Mouse (Mus musculus) erythroblast, adult 5-6 weeks (primary cell): ENCODE measurements around the gene Cox14. TPM values are rescaled to one million over a fixed set of nuclear protein-coding genes. Genes with fewer than 3 reads are reported as not detected.

Experiments
- ATAC-seq: replicated peaks from 2 replicates; pipeline ENCODE4 v1.8.0; 2016; ENCODE audit warnings: moderate number of reproducible peaks, mild to moderate bottlenecking, moderate TSS enrichment, inconsistent platforms; ENCODE audit not compliant: poor library complexity, low FRiP score, severe bottlenecking
- total RNA-seq, 2 experiments: library from RNA; stranded (forward) in 1 of 2; stranded (reverse) in 1 of 2; fragments of 150-400 nt in 1 of 2; fragments of 200-764, 138-1000 nt in 1 of 2; gene quantifications; 2 replicates each; pipeline versions ENCODE4 v1.2.3 to v1.2.4; 2015 to 2017; ENCODE audit warnings: low replicate concordance in 2 of 2

Cox14 gene
- total RNA-seq, 2 experiments from 2014 or later, result 5.6 to 10.4 TPM

DNA sequence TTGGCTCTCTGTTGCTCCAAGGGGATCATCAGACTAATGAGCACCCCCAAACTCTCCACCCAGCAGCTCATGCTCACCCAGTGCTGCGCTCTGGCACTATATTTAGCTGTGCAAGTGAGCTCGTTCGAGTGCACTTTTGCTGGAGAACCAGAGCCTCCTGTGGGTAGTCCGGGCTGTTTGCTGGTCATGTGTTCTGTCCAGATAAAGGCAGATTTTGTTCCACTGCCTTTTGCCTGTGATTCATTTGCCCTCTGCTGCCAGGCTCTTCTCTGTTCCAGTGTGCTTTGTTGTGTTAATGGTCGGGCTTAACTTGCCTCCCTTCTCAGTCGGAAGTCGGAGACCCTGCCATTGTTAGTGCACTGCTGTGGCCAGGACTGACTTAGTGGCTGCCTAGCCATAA, 20.5 kb upstream of the Cox14 start:
- ATAC-seq, result no peak

DNA sequence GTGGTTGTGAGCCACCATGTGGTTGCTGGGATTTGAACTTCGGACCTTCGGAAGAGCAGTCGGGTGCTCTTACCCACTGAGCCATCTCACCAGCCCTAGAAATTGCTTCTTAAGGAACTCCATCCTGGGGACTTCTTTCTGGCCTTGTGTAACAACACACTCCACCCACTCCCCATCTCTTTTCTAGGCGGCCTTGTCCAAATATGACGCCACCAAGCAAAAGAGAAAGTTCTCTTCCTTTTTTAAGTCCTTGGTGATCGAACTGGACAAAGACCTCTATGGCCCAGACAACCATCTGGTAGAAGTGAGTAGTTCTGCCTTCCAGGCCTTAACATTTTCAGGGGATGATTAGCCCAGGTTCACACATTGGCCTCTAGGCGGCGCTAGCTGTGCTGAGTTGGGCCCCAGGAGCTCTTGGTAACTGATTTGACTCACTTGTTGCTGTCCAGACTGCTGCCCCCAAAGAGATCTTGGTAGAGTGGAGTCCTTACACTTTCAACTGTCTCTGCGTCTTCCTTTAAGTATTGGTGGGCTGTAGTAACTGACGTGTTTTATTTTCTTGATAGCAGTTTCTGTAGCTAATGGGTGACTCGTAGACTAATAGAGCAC, 19.9 kb upstream of the Cox14 start, which contains the start of gene Gm17349:
Gm17349 (minus strand) TSS at position 51 of the 609 bp plus-strand sequence.
- peak; percentile 53; the same call in 1 of the 2 replicates for ATAC-seq

DNA sequence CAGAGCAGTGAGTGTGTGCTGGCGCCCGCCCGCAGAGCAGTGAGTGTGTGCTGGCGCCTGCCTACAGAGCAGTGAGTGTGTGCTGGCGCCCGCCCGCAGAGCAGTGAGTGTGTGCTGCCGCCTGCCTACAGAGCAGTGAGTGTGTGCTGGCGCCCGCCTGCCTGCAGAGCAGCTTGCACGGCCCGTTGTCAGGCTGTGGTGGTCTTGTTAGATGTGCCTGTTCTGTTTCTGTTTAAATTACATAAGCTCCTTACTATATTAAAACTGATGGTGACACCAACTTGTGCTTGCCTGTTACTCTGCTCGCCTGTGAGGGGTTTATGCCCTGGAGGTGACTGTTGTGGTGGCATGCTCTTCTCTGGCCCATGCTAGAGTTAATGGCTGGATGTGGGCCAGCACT, 17.2 kb upstream of the Cox14 start:
- ATAC-seq, result no peak

DNA sequence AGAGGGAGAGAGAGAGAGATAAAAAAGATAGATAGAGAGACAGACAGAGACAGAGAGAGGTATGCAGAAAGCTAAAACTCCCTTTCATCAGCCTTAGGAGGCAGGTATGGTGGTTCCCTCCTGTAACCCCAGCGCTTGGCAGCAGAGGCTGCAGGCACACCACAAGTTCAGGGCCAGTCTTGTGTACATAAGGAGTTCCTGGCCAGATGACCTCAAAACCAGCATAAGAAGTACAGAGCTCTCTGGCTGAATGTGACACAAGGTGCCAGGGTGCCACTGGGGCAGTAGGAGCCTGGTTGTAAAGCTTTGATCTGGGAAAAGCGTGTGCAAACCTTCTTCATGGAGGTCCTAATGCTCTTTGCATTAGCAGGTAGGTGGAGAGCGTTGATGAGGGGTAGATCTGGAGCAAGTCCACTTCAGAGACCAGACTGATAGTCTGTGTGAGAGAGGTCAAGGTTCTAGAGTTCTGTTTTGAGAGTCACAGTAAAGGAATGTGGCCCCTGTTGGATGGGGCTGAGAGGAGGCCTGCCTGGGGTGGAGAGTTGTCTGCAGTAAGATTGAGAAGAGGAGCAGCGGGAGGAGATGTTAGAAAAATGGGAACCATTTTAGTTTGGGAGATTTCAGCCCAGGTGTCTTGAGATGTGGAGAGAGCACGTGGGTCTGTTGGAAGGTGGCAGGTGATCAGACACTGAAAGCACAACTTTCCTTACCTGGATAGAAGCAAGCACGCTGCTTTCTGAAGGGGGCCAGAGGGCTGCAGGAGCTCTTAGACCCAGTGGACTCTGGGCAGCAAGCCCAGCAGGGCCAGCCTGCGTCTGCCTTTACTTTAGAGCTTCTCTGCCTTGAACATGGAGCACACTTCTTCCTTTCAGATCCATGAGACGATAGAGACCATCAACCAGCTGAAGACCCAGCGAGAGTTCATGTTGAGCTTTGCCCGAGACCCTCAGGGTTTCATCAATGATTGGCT, 14.9 kb upstream of the Cox14 start:
- no peak for ATAC-seq

DNA sequence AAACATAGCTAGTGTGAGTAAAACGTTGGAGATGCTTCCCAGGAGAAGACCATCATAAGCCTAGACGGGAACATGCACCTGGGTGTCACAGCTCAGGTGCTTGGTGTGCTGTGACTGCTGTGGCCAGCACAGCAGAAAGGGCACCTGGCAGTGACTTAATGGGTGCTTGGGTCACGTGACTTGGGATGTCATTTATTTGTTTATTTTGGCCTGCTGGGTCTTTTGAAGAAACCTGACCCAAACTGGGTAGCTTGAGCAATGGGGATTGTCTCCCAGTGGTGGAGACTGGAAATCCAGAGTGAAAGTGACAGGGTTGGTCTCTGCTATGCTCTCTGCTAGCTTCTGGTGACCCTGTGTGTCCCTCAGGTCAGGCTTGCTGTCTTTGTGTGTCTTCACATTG, 13.9 kb upstream of the Cox14 start:
- no peak for ATAC-seq

DNA sequence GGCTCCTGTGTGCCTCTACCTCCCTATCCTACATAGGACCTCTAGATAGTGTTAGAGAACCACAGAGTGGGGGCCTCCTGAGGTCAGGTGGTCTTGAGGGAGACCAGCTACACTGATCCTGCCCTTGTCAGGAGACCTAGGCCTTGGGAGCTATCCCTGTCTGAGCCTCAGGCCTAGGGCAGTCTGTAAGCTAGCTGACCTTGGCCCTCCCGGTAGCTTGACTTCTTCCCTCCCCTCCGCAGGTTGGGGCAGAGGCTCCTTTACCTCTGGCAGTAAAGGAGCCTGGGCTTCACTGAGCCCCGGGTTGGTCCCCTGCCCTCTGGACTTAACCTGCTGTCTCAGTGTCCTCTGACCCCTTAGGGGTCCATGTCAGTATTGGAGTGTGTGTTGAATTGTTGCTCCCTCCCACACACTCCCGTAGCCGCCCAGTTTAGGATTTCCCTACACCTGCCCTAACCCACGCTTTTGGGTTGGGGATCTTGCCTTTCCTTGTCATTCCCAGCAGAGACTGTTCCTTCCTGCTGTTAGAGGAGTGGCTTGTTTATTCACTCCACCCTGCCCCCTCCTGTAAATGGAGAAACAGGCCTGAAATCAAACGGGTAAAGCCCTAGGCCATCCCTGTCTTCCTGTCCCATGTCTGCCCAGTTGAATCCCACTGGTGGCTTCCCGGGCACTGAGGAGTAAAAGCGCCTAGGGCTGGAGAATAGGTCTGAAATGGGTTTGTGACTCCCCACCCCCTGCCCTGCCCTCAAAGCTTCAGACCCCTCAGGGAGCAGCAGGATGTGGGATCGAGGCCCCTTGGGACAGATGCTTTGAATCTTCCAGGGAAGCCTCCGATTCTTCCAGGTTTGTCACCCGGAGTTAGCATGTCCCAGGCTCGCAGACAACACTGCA, 12.5 kb upstream of the Cox14 start:
- ATAC-seq, result no peak

DNA sequence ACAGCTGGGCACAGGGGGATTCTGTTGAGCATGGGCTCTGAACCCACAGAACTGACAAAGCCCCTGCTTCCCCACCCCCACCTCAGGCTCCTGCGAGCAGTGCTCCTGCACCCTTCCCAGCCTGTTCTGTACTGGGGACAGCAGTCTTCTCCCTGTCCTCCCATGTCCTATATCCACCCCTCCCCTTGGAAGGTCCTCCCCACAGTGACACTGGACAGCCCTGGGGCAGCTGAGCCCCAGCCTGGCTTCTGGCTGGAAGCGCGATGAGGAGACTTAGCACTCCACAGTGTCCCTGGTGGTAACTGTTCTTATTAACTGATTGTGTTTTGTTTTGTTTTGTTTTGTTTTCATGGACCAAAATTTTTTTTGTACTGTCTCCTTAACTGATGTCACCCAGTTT, 11.8 kb upstream of the Cox14 start:
- ATAC-seq, result no peak

DNA sequence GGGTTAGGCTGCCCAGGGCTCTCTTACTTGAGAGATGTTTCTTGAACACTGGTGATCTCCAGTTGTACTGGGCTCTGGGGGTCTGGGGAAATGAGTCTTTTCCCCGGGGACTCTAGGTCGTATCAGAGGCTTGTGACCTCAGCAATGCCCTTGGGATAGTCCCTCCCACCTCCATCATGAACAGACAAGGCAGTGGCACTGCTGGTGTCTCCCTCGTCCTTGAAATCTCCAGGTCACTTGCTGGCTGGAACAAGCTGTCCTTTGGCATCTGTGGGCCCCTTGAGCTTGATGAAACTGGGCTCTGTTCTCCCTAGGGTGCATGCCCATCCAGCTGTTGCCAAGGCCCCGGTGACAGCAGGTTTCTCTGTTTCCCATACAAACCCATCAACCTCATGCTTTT, 11.2 kb upstream of the Cox14 start:
- no peak for ATAC-seq

DNA sequence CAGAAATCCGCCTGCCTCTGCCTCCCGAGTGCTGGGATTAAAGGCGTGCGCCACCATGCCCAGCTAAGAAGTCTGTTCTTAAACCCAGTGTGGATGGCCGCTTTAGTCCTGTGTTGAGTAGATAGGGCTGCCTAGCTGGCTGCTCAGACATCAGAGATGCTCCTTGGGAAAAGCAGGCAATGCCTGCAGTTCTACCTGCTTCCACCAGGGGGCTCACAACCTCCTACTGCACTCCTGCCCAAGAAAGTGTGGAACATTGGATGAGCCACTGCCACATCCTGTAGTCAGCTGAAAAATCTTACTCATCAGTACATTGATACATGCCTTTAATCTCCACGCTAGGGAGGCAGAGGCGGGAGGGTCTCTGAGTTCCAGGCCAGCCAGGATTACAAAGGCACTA, 10.6 kb upstream of the Cox14 start:
- ATAC-seq, result peak; percentile 76

DNA sequence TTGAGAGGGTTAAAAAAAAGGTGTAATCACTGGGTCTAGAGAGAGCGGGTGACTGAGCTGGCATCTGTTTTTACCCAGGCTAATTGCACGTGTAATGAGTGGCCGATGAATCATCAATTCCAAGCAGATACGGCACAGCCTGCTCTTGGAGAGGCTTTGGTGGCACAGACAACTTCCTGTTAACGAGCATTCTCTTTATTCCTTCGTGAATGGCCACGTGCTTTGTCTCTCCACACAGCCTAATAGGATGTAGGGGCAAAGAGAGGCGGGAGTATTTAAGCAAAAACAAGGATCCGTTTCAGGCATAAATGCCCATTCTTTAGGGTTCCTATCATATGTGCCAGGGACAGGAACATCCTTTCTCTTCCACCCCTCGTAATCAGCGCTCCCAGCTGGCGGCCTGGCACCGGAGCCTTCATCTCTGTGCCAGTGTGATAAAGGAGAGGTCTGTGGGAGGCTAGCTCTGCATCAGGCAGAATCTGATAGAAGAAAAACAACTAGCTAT, 10.0 kb upstream of the Cox14 start:
- ATAC-seq, result peak; percentile 82

DNA sequence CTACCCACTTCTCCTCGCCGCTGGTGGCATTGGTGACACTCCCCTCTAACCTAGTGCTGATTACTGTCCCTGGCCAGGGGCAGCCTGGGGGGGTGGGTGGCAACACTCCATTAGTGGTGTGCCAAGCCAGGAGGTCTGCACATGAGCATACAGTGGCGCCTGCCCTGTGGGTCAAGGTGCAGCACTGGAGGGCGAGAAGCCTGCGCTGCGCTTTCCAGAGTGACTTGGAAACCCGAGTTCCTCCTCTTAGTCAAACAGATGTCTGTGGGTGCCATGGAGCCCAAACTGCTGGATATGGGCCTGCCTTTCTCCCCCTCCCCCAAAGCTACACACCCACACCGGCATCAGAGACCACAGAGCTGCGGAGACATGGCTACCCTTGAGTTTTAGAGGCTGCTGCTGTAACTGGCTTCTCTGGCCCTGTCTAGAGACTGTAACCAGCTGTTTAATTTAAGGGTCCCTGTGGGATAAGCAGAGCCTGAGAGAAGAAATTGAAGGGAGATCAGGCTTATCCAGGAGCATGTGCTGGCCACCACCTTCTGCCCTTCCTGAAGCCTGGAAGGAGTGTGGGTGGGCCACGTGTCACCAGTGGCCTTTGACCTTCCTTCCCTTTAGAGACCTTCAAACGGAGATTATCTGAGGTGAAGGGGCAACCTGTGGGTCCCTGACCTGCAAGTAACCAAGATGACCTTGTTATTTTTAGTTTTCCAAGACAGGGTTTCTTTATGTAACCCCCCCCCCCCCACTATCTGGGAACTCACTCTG, 9.3 kb upstream of the Cox14 start:
- peak; percentile 8; the same call in 1 of the 2 replicates for ATAC-seq

DNA sequence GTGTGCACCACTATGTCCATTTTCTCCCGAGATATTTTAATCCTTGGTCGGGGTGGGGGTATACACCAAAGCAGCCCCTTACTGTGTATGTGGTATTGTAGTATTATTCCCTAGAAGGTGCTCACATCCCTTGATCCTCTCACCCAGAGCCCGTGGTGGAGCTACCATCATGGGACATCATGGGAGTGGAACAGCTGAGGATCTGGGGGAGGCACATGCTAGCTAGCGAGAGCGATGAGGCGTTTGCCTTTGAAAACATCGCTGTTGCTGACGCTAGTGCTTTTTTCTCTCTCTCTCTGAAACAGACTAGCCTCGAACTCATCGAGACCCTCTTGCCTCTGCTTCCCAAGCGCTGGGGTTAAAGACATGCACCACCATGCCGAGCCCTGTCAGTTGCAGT, 8.6 kb upstream of the Cox14 start:
- no peak for ATAC-seq

DNA sequence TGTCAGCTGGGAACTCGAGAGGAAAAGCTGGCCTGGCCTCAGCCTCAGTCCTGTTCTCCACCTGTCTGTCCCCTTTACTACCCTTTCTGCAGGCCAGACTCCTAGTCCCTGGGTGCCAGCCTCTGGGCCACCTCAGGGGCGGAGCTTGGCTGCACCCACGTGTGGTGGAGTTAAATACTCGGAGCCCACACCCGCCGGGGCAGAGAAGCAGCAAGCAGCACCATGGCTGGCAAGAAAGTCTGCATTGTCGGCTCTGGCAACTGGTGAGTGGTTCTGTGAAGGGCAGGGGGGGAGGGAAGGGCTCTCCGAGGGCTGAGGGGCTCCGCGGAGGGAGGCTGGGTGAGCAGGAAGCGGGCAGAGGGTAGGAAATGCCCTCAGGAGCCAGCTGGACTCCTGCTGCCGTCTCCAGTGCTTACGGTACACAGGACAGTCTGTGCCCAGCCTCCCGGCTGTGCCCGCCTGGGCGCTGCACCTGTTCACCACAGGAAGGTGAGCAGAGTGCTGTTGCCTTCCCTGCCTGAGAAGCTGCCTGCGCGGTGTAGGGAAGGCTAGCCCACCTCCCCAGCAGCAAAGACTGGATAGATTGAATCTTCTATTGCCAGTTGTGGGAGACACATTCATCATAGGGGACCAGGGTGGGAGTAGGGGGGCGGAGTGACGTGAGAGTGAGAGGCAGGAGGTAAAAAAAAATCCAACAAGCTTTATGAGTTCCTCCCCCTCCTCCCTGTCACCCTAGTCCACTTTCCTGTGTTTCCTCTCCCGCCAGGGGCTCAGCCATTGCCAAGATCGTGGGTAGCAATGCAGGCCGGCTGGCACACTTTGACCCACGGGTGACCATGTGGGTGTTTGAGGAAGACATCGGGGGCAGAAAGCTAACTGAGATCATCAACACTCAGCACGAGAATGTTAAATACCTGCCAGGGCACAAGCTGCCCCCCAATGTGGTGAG, 7.8 kb upstream of the Cox14 start, which contains the start of gene Gpd1:
Gpd1 (plus strand) TSS at position 130 of the 949 bp plus-strand sequence.
- ATAC-seq, result no peak

DNA sequence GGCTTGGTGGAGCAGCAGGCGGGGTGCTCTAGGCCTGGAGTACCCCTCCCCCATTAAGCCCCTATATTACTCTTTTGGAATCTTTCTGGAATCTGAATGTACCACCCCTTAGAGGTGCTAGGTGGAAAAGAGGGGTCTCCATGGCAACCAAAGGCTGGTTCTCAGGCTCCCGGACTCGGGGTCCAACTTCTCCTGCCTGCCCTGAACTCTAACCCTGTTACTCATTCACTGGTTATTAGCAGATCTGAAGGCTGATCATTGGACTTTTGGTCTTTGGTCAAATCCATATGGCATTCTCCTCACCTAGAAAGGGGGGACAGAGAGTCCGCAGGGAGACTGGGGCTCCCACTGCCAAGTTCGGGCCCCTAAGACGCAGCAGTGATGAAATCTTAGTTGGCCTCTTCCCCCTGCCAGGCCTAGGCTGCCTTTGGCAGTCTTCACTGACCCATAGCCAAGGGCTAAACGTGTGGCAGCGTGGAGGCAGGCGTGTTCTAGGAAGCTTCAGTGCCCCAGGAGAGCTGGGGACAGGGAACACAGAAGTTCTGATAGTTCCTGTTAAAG, 6.9 kb upstream of the Cox14 start:
- ATAC-seq, result no peak

DNA sequence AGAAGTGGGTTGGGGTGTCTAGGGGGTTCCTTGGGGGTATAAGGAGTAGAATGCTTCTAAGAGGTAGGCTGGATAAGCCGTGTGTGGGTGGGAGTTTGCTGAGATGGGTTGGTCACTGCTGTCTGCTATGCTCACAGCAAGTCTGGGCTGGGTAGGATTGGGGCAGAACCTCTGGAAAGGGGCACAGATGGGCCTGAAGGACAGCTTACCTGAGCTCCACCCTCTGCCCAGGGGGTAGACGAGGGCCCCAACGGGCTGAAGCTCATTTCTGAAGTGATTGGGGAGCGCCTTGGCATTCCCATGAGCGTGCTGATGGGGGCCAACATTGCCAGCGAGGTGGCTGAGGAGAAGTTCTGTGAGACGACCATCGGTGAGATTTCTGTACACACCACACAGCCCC, 5.6 kb upstream of the Cox14 start:
- ATAC-seq, result no peak

DNA sequence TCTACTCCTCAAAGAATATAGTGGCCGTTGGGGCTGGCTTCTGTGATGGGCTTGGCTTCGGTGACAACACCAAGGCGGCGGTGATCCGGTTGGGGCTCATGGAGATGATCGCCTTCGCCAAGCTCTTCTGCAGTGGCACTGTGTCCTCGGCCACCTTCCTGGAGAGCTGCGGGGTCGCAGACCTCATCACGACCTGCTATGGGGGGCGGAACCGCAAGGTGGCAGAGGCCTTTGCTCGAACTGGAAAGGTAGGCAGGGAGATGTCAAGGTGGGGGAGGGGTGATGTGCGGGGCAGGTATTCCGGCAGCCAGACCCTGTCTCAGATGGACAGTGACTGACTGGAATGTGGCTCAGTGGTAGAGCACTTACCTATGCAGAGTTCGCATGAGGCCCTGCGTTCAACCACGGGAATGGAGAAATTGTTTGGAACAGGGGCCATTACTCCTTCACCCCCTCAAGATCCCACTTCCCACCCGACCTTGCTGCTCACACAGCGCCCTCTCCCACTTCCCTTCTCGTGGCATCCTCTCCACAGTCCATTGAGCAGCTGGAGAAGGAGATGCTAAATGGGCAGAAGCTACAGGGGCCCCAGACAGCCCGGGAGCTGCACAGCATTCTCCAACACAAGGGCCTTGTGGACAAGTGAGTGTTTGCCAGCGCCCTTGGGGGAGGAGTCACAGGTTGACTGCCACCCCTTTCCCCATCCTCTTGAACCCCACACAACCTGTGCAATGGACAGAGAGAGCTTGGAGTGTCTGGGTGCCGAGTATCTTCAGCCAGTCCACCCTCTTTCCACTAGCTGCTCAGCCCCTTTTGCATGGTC, 3.3 kb upstream of the Cox14 start:
- ATAC-seq, result no peak

DNA sequence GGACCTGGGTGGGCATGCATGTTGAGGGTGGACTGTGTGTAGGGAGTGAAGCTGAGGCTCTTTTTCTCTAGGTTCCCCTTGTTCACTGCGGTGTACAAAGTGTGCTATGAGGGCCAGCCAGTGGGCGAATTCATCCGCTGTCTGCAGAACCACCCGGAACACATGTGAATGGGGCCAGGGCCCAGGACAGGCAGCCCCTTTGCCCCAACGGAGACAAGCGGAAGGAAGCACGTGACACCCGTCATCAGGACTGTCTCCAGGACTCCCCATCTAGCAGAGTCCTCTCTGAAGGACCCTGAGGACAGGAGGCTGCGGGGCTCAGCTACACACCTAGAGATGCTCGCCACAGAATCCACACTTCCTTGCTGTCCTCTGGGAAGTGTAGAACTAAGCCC, 2.3 kb upstream of the Cox14 start:
- ATAC-seq, result no peak
